Comparison of ENCODE assay signal across 22 mouse cellular contexts in genomic region chr5:3611835-3612234, GRCm38 (mm10). TPM values are rescaled to one million over a fixed set of nuclear protein-coding genes. Genes with fewer than 3 reads are reported as not detected.
A peak's percentile ranks its signal among the peaks of the same experiment; 100 is the strongest.
DNase-seq lines count a peak whose midpoint lies in the region; ATAC-seq and TF ChIP-seq lines count a peak whose summit lies in the region.
"Not testable (repeated sequence)": the region's sequence is repeated elsewhere in the genome, so short reads cannot be mapped to it uniquely, and the experiment has no call there.
"Had no signal": no experiment of that assay in that cellular context is flagged by ENCODE, and none has a peak within 500 bp of the region (broad histone marks: within the 10 kb centered on the region; RNA-seq: fewer than 3 reads in every experiment).

No protein-coding gene starts in this region.

- intact Hi-C loops in left cerebral cortex, adult 2 months (cut with DNase I): not testable (repeated sequence)

- not testable (repeated sequence) for H3K4me1 ChIP-seq in E14TG2a.4 (replicated peaks; ENCODE audit: low read depth, low read length); kidney, postnatal 0 days (replicated peaks; ENCODE audit: insufficient read depth, low read length)

- TF ChIP-seq CTCF in E14TG2a.4 (conservative IDR thresholded peaks at IDR 0.05; ENCODE audit: low read length) (0 out of 2 replicates have a peak, but pooled peaks have one; percentile 16), Patski (IDR thresholded peaks at IDR 0.05) (peak; percentile 49)
- peak; percentile 7; the same call in 1 of the 2 replicates for TF ChIP-seq CTCF in kidney, postnatal 0 days (IDR thresholded peaks at IDR 0.05; ENCODE audit: low read depth)
- TF ChIP-seq CTCF in left cerebral cortex, adult 2 months (IDR thresholded peaks at IDR 0.05): peak; percentile 20; the same call in 1 of the 2 replicates

- H3K27ac ChIP-seq in kidney, postnatal 0 days; left cerebral cortex, adult 2 months: not testable (repeated sequence)

- POLR2A ChIA-PET in Patski (lab: Charles Lee): interaction anchor here (0.7 kb wide), 1 partner anchor 25 kb away, joined by 3 read pairs; no protein-coding TSS in a partner anchor

- CTCF ChIA-PET in Patski (lab: Charles Lee): interaction anchor here (2.0 kb wide), 1 partner anchor 11 kb away, joined by 6 read pairs; no protein-coding TSS in a partner anchor

- H3K27me3 ChIP-seq in E14TG2a.4 (ENCODE audit: insufficient read depth, low read length); Patski; kidney, postnatal 0 days (ENCODE audit: insufficient read depth, low read length): not testable (repeated sequence)

- not testable (repeated sequence) for ATAC-seq in Patski; kidney, postnatal 0 days (replicated peaks; ENCODE audit: low FRiP score, low read depth)

- DNase-seq in Patski (ENCODE audit: low read depth, low spot score); kidney, postnatal 0 days (ENCODE audit: low spot score); left cerebral cortex, adult 2 months (ENCODE audit: extremely low spot score in 1 of 2, low spot score in 2 of 2): not testable (repeated sequence)
- DNase-seq in heart, adult 11 months: peak; percentile 55

- in situ Hi-C loops in Patski (cut with MboI; ENCODE audit: low pct_unique_long_range_greater_than_20kb): not testable (repeated sequence)

- H3K36me3 ChIP-seq in E14TG2a.4 (ENCODE audit: insufficient read depth, low read length): peaks cover 46% of the 10 kb centered on the region
- H3K36me3 ChIP-seq in kidney, postnatal 0 days (ENCODE audit: insufficient read depth, low read length): 0 out of 2 replicates have a peak, but pooled peaks cover 18% of the 10 kb centered on the region

- WGBS in kidney, postnatal 0 days: 92% methylated on average over 2 of the region's 2 CpGs

- not testable (repeated sequence) for H3K4me3 ChIP-seq in E14TG2a.4 (replicated peaks; ENCODE audit: low read length); kidney, postnatal 0 days (replicated peaks; ENCODE audit: low read depth, low read length); left cerebral cortex, adult 2 months

- H3K4me2 ChIP-seq in kidney, postnatal 0 days (ENCODE audit: low read length): not testable (repeated sequence)

- not testable (repeated sequence) for H3K9ac ChIP-seq in kidney, postnatal 0 days (ENCODE audit: low read depth, low read length)

- not testable (repeated sequence) for H3K9me3 ChIP-seq in E14TG2a.4 (ENCODE audit: low read length); kidney, postnatal 0 days (replicated peaks; ENCODE audit: low read length)

RNA-seq across cellular contexts. Expression of gene Rbm48, which starts 15.4 kb away (rescaled TPM):
- 11.6 TPM for polyA plus RNA-seq in Patski (2021)
- 10.2 and 12.1 TPM in 2 replicates for polyA plus RNA-seq in kidney, postnatal 0 days (2015; fragmentation: Nextera tagmentation; extraction: Ambion mirVana)
- total RNA-seq in left cerebral cortex, adult 2 months (2021): 10 to 100 TPM; 13.6 to 15.0 TPM

RNA-seq across cellular contexts. Expression of gene Pex1, which starts 16.0 kb away (rescaled TPM):
- 34.7 TPM for polyA plus RNA-seq in Patski (2021)
- polyA plus RNA-seq in kidney, postnatal 0 days (2015; fragmentation: Nextera tagmentation; extraction: Ambion mirVana): 16.4 and 16.6 TPM in 2 replicates
- total RNA-seq in left cerebral cortex, adult 2 months (2021): 10 to 100 TPM; 25.8 to 30.6 TPM

RNA-seq across cellular contexts. Expression of gene Tmbim7, which starts 39.1 kb away (rescaled TPM):
- not detected for polyA plus RNA-seq in Patski (2021)
- not detected in 2 replicates for polyA plus RNA-seq in kidney, postnatal 0 days (2015; fragmentation: Nextera tagmentation; extraction: Ambion mirVana)
- not detected for total RNA-seq in left cerebral cortex, adult 2 months (2021)
- total RNA-seq: adrenal gland, adult 2 months; adrenal gland, postnatal 10 days; adrenal gland, postnatal 25 days; adrenal gland, postnatal 4 days; CH12.LX; common myeloid progenitor, adult 5-6 weeks; ES-E14 had no signal
- polyA plus RNA-seq: adrenal gland, adult 2 months; brain, embryonic 14.5 days; CD4-positive, CD25-positive, alpha-beta regulatory T cell, adult 4 months; embryonic facial prominence, embryonic 11.5 days; embryonic facial prominence, embryonic 13.5 days; embryonic facial prominence, embryonic 15.5 days; erythroblast, embryonic 14.5 days; forebrain, embryonic 10.5 days; forebrain, embryonic 12.5 days; forebrain, embryonic 14.5 days; forebrain, embryonic 16.5 days had no signal

RNA-seq across cellular contexts. Expression of gene 1700109H08Rik, which starts 40.5 kb away (rescaled TPM):
- polyA plus RNA-seq in Patski (2021): 1.2 TPM
- 0.41 and 0.62 TPM in 2 replicates for polyA plus RNA-seq in kidney, postnatal 0 days (2015; fragmentation: Nextera tagmentation; extraction: Ambion mirVana)
- 1 to 10 TPM; 5.1 to 5.5 TPM for total RNA-seq in left cerebral cortex, adult 2 months (2021)

RNA-seq across cellular contexts. Expression of gene Gatad1, which starts 45.1 kb away (rescaled TPM):
- 146 TPM for polyA plus RNA-seq in Patski (2021)
- 85.8 and 88.5 TPM in 2 replicates for polyA plus RNA-seq in kidney, postnatal 0 days (2015; fragmentation: Nextera tagmentation; extraction: Ambion mirVana)
- total RNA-seq in left cerebral cortex, adult 2 months (2021): 100 to 1,000 TPM; 115 to 124 TPM
